Mouse (Mus musculus): Measurements from ENCODE around the gene Rbpjl.

- TF ChIP-seq EP300 (optimal IDR thresholded peaks at IDR 0.05) (no peak), CTCF (IDR thresholded peaks at IDR 0.05; ENCODE audit: low read depth) (no peak)
These were observed 49.2 kb downstream of the Rbpjl start for GRCm38 (mm10) chr2:164452000-164452676.

Measured in stomach, postnatal 0 days (tissue).